Mouse (Mus musculus) bone marrow macrophage, adult 2 months (primary cell): Measurements from ENCODE around the gene Pskh1.

ENCODE experiments used
- CTCF ChIP-seq: IDR thresholded peaks from 2 replicates; pipeline ENCODE4 v1.5.1; 2012; ENCODE audit warnings: low read depth, mild to moderate bottlenecking, low read length, moderate library complexity
- POLR2A ChIP-seq: IDR thresholded peaks from 2 replicates; pipeline ENCODE4 v1.6.1; 2012; ENCODE audit warnings: mild to moderate bottlenecking, low read depth, low read length, borderline replicate concordance

GRCm38 (mm10) chr8:105937496-105938305 lies 37.5 kb downstream of the Pskh1 start:
- TF ChIP-seq POLR2A, result no peak
- no peak for TF ChIP-seq CTCF
